Comparison of ENCODE assay signal across 27 mouse cellular contexts in genomic region chr13:68835424-68836045, GRCm38 (mm10).
A peak's percentile ranks its signal among the peaks of the same experiment; 100 is the strongest.
DNase-seq lines count a peak whose midpoint lies in the region; ATAC-seq and TF ChIP-seq lines count a peak whose summit lies in the region.
"Had no signal": no experiment of that assay in that cellular context is flagged by ENCODE, and none has a peak within 500 bp of the region (broad histone marks: within the 10 kb centered on the region; RNA-seq: fewer than 3 reads in every experiment).

No protein-coding gene starts in this region.

- H3K4me2 ChIP-seq in forebrain, embryonic 13.5 days = no peak overlapping the region
- no peak overlapping the region for H3K4me2 ChIP-seq in forebrain, embryonic 11.5 days (ENCODE audit: low read depth, low read length, severe bottlenecking)
- H3K4me2 ChIP-seq in kidney, postnatal 0 days (ENCODE audit: low read length) = no peak overlapping the region
- H3K4me2 ChIP-seq in embryonic facial prominence, embryonic 15.5 days (replicated peaks) = no peak overlapping the region
- H3K4me2 ChIP-seq in midbrain, embryonic 16.5 days (ENCODE audit: low read length) = no peak overlapping the region
- H3K4me2 ChIP-seq: heart, embryonic 11.5 days; hindbrain, embryonic 13.5 days; limb, embryonic 12.5 days; liver, embryonic 11.5 days; neural tube, embryonic 15.5 days had no signal

- H3K27ac ChIP-seq in forebrain, embryonic 13.5 days = no peak overlapping the region
- no peak overlapping the region for H3K27ac ChIP-seq in forebrain, embryonic 11.5 days (ENCODE audit: low read depth, low read length)
- H3K27ac ChIP-seq in kidney, postnatal 0 days = no peak overlapping the region
- no peak overlapping the region for H3K27ac ChIP-seq in embryonic facial prominence, embryonic 15.5 days (replicated peaks)
- no peak overlapping the region for H3K27ac ChIP-seq in midbrain, embryonic 16.5 days (ENCODE audit: low read length)
- H3K27ac ChIP-seq: hindbrain, embryonic 13.5 days; left cerebral cortex, adult 2 months; limb, embryonic 12.5 days; macrophage; neural tube, embryonic 15.5 days had no signal

- no peaks in the 10 kb centered on the region for H3K9me3 ChIP-seq in forebrain, embryonic 13.5 days (replicated peaks)
- H3K9me3 ChIP-seq in forebrain, embryonic 11.5 days (ENCODE audit: control insufficient read depth, low read length) = no peaks in the 10 kb centered on the region
- H3K9me3 ChIP-seq in kidney, postnatal 0 days (replicated peaks; ENCODE audit: low read length) = no peaks in the 10 kb centered on the region
- no peaks in the 10 kb centered on the region for H3K9me3 ChIP-seq in embryonic facial prominence, embryonic 15.5 days (replicated peaks)
- no peaks in the 10 kb centered on the region for H3K9me3 ChIP-seq in midbrain, embryonic 16.5 days (replicated peaks; ENCODE audit: control insufficient read depth, low read length, poor library complexity, severe bottlenecking)
- H3K9me3 ChIP-seq: hindbrain, embryonic 13.5 days; limb, embryonic 12.5 days; neural tube, embryonic 15.5 days had no signal

- H3K4me3 ChIP-seq in forebrain, embryonic 13.5 days = no peak overlapping the region
- H3K4me3 ChIP-seq in forebrain, embryonic 11.5 days (ENCODE audit: low read depth, low read length) = no peak overlapping the region
- H3K4me3 ChIP-seq in kidney, postnatal 0 days (replicated peaks; ENCODE audit: low read depth, low read length) = no peak overlapping the region
- no peak overlapping the region for H3K4me3 ChIP-seq in embryonic facial prominence, embryonic 15.5 days (replicated peaks)
- no peak overlapping the region for H3K4me3 ChIP-seq in midbrain, embryonic 16.5 days (ENCODE audit: low read depth, low read length)
- H3K4me3 ChIP-seq: hindbrain, embryonic 13.5 days; left cerebral cortex, adult 2 months; limb, embryonic 12.5 days; neural tube, embryonic 15.5 days had no signal

- 62% methylated on average over 8 of the region's 8 CpGs for WGBS in forebrain, embryonic 13.5 days
- 77% methylated on average over 8 of the region's 8 CpGs for WGBS in forebrain, embryonic 11.5 days
- WGBS in kidney, postnatal 0 days = 67% methylated on average over 8 of the region's 8 CpGs
- 42% methylated on average over 8 of the region's 8 CpGs for WGBS in embryonic facial prominence, embryonic 15.5 days
- WGBS in midbrain, embryonic 16.5 days = 69% methylated on average over 8 of the region's 8 CpGs

- no peaks in the 10 kb centered on the region for H3K36me3 ChIP-seq in forebrain, embryonic 13.5 days (ENCODE audit: poor library complexity, severe bottlenecking)
- H3K36me3 ChIP-seq in forebrain, embryonic 11.5 days (ENCODE audit: control insufficient read depth, insufficient read depth, low read length) = no peaks in the 10 kb centered on the region
- H3K36me3 ChIP-seq in kidney, postnatal 0 days (ENCODE audit: insufficient read depth, low read length) = no peaks in the 10 kb centered on the region
- H3K36me3 ChIP-seq in embryonic facial prominence, embryonic 15.5 days = no peaks in the 10 kb centered on the region
- H3K36me3 ChIP-seq in midbrain, embryonic 16.5 days (ENCODE audit: control insufficient read depth, insufficient read depth, low read length) = no peaks in the 10 kb centered on the region
- H3K36me3 ChIP-seq: hindbrain, embryonic 13.5 days; limb, embryonic 12.5 days; neural tube, embryonic 15.5 days had no signal

- H3K4me1 ChIP-seq in forebrain, embryonic 13.5 days = no peaks in the 10 kb centered on the region
- H3K4me1 ChIP-seq in forebrain, embryonic 11.5 days (replicated peaks; ENCODE audit: control insufficient read depth, insufficient read depth, low read length) = no peaks in the 10 kb centered on the region
- H3K4me1 ChIP-seq in kidney, postnatal 0 days (replicated peaks; ENCODE audit: insufficient read depth, low read length) = no peaks in the 10 kb centered on the region
- H3K4me1 ChIP-seq in embryonic facial prominence, embryonic 15.5 days = peaks cover 14% of the 10 kb centered on the region
- H3K4me1 ChIP-seq in midbrain, embryonic 16.5 days (ENCODE audit: control insufficient read depth, insufficient read depth, low read length) = no peaks in the 10 kb centered on the region

- no peak for DNase-seq in forebrain, embryonic 11.5 days (ENCODE audit: low spot score)
- DNase-seq in kidney, postnatal 0 days (ENCODE audit: low spot score) = peak; percentile 19
- DNase-seq in kidney, adult 11 months = no peak
- DNase-seq in Muller cell, postnatal 12 days (ENCODE audit: inconsistent ontology term) = peak; percentile 50
- no peak for DNase-seq in spleen, adult 18-20 months
- DNase-seq: adrenal gland, postnatal 10 days; cerebellum, adult 18-20 months; cerebellum, postnatal 25 days; gastrocnemius, postnatal 25 days; heart, postnatal 4 days; kidney, adult 9 months; kidney, postnatal 14 days; lung, postnatal 10 days; midbrain, embryonic 14.5 days; right cerebral cortex, postnatal 25 days; thymus, postnatal 14 days had no signal

- peak; percentile 65; the same call in 1 of the 2 replicates for ATAC-seq in forebrain, embryonic 13.5 days
- ATAC-seq in forebrain, embryonic 11.5 days (replicated peaks; ENCODE audit: low FRiP score) = no peak
- no peak for ATAC-seq in kidney, postnatal 0 days (replicated peaks; ENCODE audit: low FRiP score, low read depth)
- peak; percentile 7; the same call in 1 of the 2 replicates for ATAC-seq in embryonic facial prominence, embryonic 15.5 days (ENCODE audit: insufficient number of reproducible peaks, low FRiP score, low TSS enrichment, low read depth)
- no peak for ATAC-seq in midbrain, embryonic 16.5 days
- ATAC-seq: intestine, embryonic 16.5 days had no signal

- TF ChIP-seq CTCF in kidney, postnatal 0 days (IDR thresholded peaks at IDR 0.05; ENCODE audit: low read depth) = no peak

- no peak overlapping the region for H3K9ac ChIP-seq in forebrain, embryonic 13.5 days
- H3K9ac ChIP-seq in forebrain, embryonic 11.5 days (ENCODE audit: low read length) = no peak overlapping the region
- H3K9ac ChIP-seq in kidney, postnatal 0 days (ENCODE audit: low read depth, low read length) = no peak overlapping the region
- no peak overlapping the region for H3K9ac ChIP-seq in embryonic facial prominence, embryonic 15.5 days
- H3K9ac ChIP-seq in midbrain, embryonic 16.5 days (ENCODE audit: low read depth, low read length) = no peak overlapping the region
- H3K9ac ChIP-seq: hindbrain, embryonic 13.5 days; limb, embryonic 12.5 days; neural tube, embryonic 15.5 days had no signal

- no peaks in the 10 kb centered on the region for H3K27me3 ChIP-seq in forebrain, embryonic 13.5 days
- H3K27me3 ChIP-seq in forebrain, embryonic 11.5 days (ENCODE audit: control insufficient read depth, insufficient read depth, low read length) = no peaks in the 10 kb centered on the region
- no peaks in the 10 kb centered on the region for H3K27me3 ChIP-seq in kidney, postnatal 0 days (ENCODE audit: insufficient read depth, low read length)
- no peaks in the 10 kb centered on the region for H3K27me3 ChIP-seq in embryonic facial prominence, embryonic 15.5 days
- no peaks in the 10 kb centered on the region for H3K27me3 ChIP-seq in midbrain, embryonic 16.5 days (ENCODE audit: control insufficient read depth, insufficient read depth, low read depth, low read length)
- H3K27me3 ChIP-seq: hindbrain, embryonic 13.5 days; limb, embryonic 12.5 days; neural tube, embryonic 15.5 days had no signal

Comparison
In these comparisons a context has a peak if more than half of its experiments do, and no peak if none do; other contexts are left out.
1. ATAC-seq: peak in forebrain, embryonic 13.5 days (single experiment) and embryonic facial prominence, embryonic 15.5 days (single experiment); none in forebrain, embryonic 11.5 days (single experiment), kidney, postnatal 0 days (single experiment) and midbrain, embryonic 16.5 days (single experiment).
2. DNase-seq: peak in kidney, postnatal 0 days (single experiment) and Muller cell, postnatal 12 days (single experiment); none in forebrain, embryonic 11.5 days (single experiment), kidney, adult 11 months (single experiment) and spleen, adult 18-20 months (0 of 2).